Mouse (Mus musculus): ENCODE results near the gene BC107364.
A peak's percentile ranks its signal among the peaks of the same experiment; 100 is the strongest.
"Not testable (repeated sequence)": the region's sequence is repeated elsewhere in the genome, so short reads cannot be mapped to it uniquely, and the experiment has no call there.

The BC107364 gene

DNA sequence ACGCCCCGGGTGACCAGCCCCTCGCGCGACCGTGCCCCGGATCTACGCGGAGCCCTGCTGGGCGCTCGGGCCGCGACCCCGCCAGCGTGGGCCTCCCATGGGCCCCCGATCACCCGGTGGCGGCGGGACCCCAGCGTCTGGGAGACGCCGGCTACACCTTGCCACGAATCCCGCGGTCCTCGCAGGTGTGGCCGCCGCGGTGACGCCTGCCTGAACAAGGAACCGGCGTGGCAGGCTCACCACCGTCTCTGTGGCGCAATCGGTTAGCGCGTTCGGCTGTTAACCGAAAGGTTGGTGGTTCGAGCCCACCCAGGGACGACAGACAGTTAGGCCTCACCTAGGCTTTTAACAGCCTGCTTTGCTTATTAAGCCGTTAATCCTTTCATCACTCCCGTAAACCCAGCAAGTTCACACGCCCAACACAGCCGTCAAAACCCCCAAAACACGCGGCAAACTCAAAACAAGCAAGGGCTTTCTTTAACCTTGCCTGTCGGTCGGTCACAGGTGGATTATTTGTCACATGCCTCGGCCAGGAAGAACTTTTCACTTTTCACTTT is 847 bp downstream of the BC107364 start:
- not testable (repeated sequence) for DNase-seq (ENCODE audit: low spot score in 2 of 2)

DNA sequence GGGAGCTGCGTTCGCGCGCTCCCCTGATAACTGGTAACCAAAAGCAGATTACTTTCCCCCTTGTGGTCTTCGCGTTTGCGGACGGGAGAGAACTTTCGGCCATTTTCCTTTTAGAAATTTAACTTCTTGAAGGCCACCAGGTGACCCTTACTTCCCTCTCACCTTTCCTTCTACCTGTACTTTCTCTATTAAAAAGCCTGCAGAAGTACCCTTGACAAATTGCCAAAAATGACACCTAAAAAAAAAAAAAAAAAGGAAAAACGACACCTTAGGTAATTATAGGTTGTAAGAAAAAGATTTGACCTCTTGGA is 1.6 kb downstream of the BC107364 start:
- DNase-seq (ENCODE audit: low spot score in 2 of 2): not testable (repeated sequence)

- not testable (repeated sequence) for DNase-seq (ENCODE audit: low spot score in 2 of 2)
Measured at GRCm38 (mm10) chr3:96449762-96450585, 2.1 kb downstream of the BC107364 start.

DNA sequence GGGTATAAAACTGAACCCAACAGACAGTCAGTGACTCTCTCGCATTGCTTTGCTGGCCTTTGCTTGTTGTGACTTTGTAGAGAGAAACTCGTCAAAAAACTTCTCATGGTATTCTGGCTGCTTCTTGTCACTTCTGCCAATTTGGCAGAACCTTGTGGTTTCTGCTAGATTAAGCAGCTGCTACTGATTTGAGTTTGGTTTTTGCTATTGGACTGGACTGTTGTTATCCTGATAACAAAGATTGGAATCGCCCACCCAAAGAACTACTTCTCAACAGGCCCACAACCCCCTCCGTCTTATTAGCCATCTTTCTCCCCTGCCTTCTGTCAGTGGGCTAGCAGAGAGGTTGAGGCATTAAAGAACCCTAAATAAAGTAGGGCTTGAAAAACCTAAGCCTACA is 6.7 kb downstream of the BC107364 start:
- no peak for DNase-seq (ENCODE audit: low spot score in 2 of 2)

DNA sequence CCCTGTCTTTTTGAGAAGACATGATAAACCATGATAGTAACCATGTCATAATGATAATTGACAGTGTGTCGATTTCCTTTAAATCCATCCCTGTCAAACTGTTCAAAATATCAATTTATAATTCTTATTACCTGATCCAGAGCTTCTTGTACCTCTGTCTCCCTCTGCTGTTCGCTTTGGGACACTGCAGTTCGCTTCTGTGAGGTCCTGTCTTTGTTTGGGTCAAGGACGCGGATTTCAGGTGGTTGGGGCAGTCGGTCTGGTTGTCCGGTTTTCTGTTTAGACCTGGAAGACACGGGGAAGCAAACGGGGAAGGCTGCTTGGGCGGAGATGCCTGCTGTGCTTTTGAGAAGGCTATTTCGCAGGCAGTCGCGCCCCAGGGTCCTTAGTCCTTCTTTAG is 11.5 kb downstream of the BC107364 start:
- DNase-seq (ENCODE audit: low spot score in 2 of 2): peak; percentile 58 to 68

DNA sequence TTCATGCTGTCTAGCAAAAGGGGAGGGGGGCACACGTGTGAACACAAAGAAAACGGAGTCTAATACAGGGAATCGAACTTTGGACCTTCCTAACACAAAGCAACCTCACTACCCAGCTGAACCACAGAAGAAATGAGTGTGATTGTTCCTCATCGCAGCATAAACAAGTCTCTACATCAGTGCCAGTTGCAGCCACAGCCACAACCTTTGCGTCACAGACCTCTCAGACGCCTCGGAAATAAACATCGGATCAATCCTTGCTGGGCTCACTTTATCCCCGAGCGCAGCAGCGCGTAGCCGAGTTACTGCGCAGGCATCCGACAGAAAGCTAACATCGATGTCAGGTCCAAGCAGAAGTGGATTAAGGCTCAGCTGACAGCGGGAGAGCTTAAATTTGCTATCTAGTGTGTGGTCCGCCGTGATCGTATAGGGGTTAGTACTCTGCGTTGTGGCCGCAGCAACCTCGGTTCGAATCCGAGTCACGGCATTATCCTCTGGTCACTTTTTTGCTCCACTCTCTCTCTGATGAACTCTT is 16.5 kb downstream of the BC107364 start:
- DNase-seq (ENCODE audit: low spot score in 2 of 2): no peak

DNA sequence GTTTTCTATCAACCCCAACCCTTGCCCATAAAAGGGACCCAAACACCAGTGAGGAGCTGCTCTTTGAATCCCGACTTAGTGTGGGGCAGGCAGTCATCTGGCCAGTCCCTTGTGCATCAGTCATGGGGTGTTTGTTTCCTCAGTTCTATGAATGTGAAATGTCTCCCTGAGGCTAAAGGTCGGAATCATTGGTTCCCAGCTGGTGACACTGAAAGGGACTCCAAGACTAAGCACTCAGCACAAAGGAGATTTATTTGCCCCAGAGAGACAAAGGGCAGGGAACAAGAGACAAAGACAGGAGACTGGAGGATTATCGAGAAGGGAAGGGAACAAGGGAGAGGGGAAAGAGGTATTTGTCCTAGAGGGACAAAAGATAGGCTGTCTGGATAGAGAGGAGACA is 19.9 kb downstream of the BC107364 start:
- DNase-seq (ENCODE audit: low spot score in 2 of 2): no peak

GRCm38 (mm10) chr3:96429819-96430132 is 22.3 kb downstream of the BC107364 start:
- peak; percentile 62 to 68 for DNase-seq (ENCODE audit: low spot score in 2 of 2)

DNA sequence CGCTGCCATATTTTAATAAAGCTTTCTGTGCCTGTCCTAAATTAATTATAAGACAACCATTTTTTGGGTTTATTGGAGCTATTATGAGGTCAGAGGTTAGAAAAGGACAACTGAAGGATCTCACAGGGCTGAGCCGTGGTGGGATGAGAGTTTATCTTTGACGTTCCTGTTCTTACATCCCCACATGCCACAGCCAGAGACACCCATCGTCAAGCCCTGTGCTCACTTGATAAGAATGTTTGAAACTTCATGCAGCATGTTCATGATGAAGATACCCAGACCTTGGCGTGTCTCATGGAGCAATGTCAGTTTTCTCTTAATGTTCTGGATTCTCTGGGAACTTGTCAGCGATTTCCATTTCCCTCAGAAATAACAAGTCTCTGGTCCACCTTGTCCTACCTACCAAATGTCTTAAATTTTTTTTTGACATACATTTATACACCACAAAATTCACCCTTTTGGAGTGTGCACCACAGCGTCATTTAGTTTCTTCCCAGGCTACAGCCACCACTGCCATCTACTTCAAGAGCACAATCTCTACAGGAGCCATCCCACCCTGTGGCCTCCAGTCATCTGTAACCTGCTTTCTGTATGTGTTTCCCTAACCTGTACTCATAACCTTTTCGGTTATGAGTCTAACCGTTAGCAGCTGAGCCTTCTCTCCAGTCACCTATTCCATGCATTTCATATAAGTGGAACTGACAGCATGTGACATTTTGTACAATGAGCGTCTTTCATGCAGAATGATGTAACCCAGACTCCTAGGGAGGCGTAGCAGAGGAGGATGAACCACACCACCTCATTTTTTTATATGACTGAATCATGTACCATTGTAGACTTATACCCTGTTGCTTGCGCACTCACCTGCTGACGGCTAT is 22.9 kb downstream of the BC107364 start:
- peak; percentile 53 to 74 for DNase-seq (ENCODE audit: low spot score in 2 of 2)

GRCm38 (mm10) chr3:96427761-96428462 is 24.2 kb downstream of the BC107364 start:
- peak; percentile 36 to 56 for DNase-seq (ENCODE audit: low spot score in 2 of 2)

DNA sequence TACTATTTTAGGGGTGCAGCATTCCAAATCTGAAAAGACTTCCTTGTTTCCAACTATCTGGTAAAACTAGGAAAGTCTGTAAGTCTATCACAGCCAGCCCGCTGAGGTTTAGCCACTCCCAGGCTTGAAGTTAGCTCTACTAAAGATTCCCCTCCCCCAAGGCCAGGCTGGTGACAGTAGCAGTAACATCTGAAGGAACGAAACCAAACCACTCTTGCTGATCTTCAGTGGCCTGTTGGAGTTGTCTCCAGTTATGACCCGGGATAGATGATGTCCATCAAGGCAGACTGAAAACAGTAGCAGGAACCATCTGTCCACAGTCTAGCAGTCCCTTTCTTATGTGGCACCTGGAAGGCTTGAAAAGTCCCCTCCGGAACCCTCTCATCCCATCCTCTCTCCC is 24.8 kb downstream of the BC107364 start:
- peak in 1 of 2 experiments; percentile 22 for DNase-seq (ENCODE audit: low spot score in 2 of 2)

DNA sequence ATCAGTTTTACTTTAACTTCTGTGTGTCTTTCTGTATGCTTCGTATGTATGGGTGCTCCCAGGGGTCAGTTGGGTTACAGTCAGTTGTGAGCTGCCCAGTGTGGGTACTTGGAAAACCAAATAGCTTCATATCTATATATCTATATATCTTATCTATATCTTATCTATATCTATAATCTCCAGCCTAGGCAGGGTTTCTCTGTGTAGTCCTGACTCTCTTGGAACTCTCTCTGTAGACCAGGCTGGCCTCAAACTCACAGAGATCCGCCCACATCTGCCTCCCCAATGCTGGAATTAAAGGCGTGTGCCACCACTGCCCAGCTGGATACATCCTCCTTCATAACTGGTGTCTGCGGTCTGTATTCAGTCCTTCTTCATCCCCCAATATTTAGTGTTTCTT is 25.8 kb downstream of the BC107364 start:
- DNase-seq (ENCODE audit: low spot score in 2 of 2): no peak

GRCm38 (mm10) chr3:96424447-96424846 is 27.7 kb downstream of the BC107364 start:
- DNase-seq (ENCODE audit: low spot score in 2 of 2): not testable (repeated sequence)

DNA sequence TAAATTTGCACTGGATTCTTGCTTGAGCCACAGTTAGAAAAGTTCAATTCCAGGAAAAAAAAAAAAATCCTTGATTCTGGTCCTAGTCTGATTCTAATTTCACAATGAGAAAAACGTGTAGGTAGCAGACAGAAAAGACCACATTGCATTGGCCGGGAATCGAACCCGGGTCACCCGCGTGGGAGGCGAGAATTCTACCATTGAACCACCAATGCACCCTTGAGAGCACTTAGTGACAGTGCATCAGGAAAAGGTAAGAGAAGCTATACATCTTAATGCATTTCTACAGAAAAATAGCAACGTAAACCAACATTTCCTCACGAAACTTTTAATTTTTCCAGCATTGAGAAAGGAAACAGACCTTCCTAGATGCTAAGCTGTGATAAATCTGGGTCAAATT is 28.2 kb downstream of the BC107364 start:
- no peak for DNase-seq (ENCODE audit: low spot score in 2 of 2)

- DNase-seq (ENCODE audit: low spot score in 2 of 2): no peak
Measured at GRCm38 (mm10) chr3:96420796-96421195, 31.3 kb downstream of the BC107364 start.

GRCm38 (mm10) chr3:96418902-96419301 is 33.2 kb downstream of the BC107364 start:
- not testable (repeated sequence) for DNase-seq (ENCODE audit: low spot score in 2 of 2)

GRCm38 (mm10) chr3:96417850-96418815 is 34.0 kb downstream of the BC107364 start:
- no peak for DNase-seq (ENCODE audit: low spot score in 2 of 2)

- no peak for DNase-seq (ENCODE audit: low spot score in 2 of 2)
Measured at GRCm38 (mm10) chr3:96416595-96416994, 35.5 kb downstream of the BC107364 start.

- no peak for DNase-seq (ENCODE audit: low spot score in 2 of 2)
Measured at GRCm38 (mm10) chr3:96416056-96416455, 36.0 kb downstream of the BC107364 start.

DNA sequence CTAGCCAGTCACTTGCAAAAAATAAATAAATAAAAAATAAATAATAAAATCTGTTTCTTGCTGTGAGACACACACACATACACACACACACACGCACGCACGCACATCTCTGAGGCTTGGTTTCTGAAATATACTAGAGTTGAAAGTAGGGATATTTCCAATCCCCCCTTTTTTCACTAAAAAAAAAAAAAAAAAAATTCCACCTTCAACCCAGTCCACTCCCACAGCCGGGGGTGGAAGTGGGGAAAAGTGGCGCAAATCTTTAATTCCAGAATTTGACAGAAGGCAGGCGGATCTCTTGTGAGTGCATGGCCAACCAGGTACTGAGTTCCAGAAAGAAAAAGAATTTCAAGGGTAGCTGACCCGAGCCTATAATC is 37.2 kb downstream of the BC107364 start:
- no peak for DNase-seq (ENCODE audit: low spot score in 2 of 2)

Data from spleen, postnatal 36 days (tissue).